Mouse (Mus musculus): ENCODE results near the gene Slc25a23.
A peak's percentile ranks its signal among the peaks of the same experiment; 100 is the strongest.

Gene Slc25a23

GRCm38 (mm10) chr17:57012245-57012795 is 47.3 kb downstream of the Slc25a23 start:
- DNase-seq (ENCODE audit: low spot score), result no peak

DNA sequence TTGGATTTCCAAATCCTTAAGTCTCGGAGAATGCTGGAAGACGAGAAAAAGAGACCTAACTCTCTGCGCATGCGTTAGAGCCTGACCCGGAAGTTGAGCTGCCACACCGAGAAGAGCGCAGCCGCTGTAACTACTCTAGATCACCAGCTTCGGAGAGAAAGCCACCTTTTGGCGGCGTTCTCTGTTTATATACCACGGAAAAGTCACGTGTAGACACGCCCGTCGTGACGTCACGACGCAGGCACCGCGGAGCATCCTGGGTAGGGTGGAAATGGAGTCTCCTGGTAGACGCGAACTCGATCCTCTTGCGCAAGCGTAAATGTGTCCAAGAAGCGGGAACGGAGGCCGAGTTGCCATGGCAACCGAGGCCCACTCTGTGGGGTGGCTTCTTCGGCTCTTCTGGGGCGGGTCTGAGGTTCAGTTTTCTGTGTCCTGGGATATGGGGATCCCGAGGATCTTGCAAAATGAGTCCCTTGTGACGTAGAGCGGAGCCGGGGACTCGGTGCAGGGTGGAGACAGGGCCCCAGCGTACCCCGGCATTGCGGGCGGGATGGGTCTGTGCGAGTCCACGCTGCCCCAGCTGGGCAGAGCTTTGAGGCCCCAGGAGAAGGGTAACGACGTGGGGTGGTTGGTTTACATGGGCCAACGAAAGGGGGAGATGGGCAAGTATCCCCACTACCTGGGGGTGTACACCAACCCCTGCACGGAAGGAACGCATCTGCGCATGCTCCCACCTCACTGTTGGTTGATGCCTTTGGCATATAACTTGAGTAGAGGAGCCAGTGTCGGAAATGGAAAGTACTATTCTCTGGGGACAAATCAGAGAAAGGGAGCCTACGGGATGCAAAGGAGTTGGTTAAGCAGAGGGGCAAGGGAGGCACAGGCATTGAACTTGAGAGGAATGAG is 48.2 kb downstream of the Slc25a23 start, which contains the start of the genes Gtf2f1 and Gm17949:
Gene Gtf2f1, minus strand, starts transcription at position 53 of the 906 bp plus-strand sequence.
Gene Gm17949, plus strand, starts transcription at position 234 of the 906 bp plus-strand sequence.
- DNase-seq (ENCODE audit: low spot score), result peak; percentile 92

GRCm38 (mm10) chr17:57010911-57011235 is 48.8 kb downstream of the Slc25a23 start:
- no peak for DNase-seq (ENCODE audit: low spot score)

DNA sequence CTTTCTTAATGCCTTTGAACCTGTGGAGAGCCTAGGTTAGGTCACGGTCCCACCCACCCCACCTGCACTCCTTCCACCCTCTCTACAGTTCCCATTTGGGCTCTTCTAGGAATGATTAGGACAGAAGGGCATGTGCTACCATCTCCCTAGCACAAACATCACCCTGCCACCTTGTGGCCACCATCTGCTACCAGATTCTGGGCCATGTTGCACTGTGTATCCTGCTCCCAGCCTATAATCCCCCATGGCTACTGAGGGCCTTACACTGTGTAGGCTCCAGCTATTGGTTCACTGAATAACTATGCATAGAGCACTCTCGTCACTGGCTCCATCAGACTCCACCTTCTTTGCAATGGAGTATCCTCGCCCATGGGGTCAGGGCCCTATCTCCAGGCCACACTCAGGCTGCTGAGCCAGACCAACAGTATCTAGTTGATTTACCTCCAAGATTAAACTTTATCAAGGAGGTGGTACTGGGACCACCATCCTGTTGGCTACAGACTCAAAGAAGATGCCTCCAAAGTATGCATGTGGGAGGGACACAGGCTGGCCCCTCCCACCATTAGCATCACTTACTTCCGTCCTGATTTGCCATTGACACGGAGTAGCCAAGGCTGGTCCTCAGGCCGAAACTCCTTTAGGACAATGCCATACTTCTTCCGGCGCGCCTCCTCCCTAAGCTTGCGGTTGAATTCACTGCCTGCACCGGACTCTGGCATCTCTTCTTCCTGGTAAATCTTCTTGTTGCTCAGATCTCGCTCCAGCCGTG is 52.3 kb downstream of the Slc25a23 start:
- DNase-seq (ENCODE audit: low spot score), result no peak

GRCm38 (mm10) chr17:57003994-57004393 is 55.7 kb downstream of the Slc25a23 start:
- DNase-seq (ENCODE audit: low spot score), result no peak

- no peak for DNase-seq (ENCODE audit: low spot score)
These were observed 58.4 kb downstream of the Slc25a23 start for GRCm38 (mm10) chr17:57001228-57001627.

- no peak for DNase-seq (ENCODE audit: low spot score)
These were observed 59.6 kb downstream of the Slc25a23 start, which contains the start of gene Pspn for GRCm38 (mm10) chr17:56999968-57000609. Pspn (minus strand) TSS chr17:57000018.

DNA sequence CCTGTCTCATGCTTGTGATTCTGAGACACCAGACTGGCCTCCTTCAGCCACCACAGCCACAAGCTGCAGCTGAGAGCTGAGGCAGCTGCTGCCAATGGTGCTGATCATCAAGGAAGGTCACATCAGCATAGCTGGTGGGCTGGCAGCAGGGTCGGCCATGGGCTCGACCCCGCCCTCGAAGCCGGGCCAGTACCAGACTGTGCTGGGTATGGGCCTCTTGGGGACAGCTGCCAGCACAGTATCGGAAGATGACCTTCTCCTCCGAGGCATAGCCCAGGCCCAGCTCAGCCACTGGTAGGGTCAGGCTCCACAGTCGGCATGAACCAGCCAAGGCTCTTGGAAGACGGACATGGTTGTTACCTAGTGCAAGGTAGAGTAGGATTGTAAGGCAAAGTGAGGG is 60.2 kb downstream of the Slc25a23 start:
- no peak for DNase-seq (ENCODE audit: low spot score)

- DNase-seq (ENCODE audit: low spot score), result peak; percentile 98
These were observed 62.5 kb downstream of the Slc25a23 start, which contains the start of gene Alkbh7 for GRCm38 (mm10) chr17:56997029-56997667. Alkbh7 (plus strand) TSS chr17:56997339.

- no peak for DNase-seq (ENCODE audit: low spot score)
These were observed 63.2 kb downstream of the Slc25a23 start for GRCm38 (mm10) chr17:56996506-56996905.

GRCm38 (mm10) chr17:56995046-56995445 is 64.6 kb downstream of the Slc25a23 start:
- DNase-seq (ENCODE audit: low spot score), result no peak

Data from T-cell, adult 2 months (primary cell).